Mouse (Mus musculus): ENCODE data around the gene Tcerg1l.

GRCm38 (mm10) chr7:138427441-138427840, 29.9 kb upstream of the Tcerg1l start:
- TF ChIP-seq CTCF (IDR thresholded peaks at IDR 0.05; ENCODE audit: borderline replicate concordance, insufficient read depth, low read length): no peak
- TF ChIP-seq POLR2A (IDR thresholded peaks at IDR 0.05; ENCODE audit: low read depth, low read length): no peak
